Mouse (Mus musculus): ENCODE results near the gene Ssxb10.
"Not testable (repeated sequence)": the region's sequence is repeated elsewhere in the genome, so short reads cannot be mapped to it uniquely, and the experiment has no call there.

The Ssxb10 gene

DNA sequence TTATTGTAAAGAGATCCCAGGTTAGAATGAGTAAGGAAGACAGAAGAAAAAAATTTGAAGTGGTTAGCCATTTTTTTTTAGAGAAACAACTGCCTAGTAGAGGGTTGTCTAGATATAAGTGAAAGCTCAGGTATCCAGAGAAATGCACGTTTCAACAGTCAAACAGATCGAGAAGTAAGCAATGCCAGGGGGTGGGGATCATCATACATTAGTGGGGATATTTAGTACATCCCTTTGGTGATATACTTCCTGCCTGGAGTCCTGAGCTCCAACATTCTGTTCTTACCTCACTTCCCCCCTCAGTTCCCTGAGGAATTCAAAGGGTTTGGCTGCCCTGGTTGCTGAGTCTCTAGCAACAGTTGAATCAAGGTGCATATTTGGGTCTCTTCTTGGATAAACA is at the start of gene Ssxb10:
Gene Ssxb10, plus strand, starts transcription at position 301 of the 400 bp plus-strand sequence.
- no peak for DNase-seq (ENCODE audit: low read depth, low spot score)

GRCm38 (mm10) chrX:8288621-8289020 is 38.6 kb upstream of the Ssxb10 start:
- peak; percentile 68 for DNase-seq (ENCODE audit: low read depth, low spot score)

DNA sequence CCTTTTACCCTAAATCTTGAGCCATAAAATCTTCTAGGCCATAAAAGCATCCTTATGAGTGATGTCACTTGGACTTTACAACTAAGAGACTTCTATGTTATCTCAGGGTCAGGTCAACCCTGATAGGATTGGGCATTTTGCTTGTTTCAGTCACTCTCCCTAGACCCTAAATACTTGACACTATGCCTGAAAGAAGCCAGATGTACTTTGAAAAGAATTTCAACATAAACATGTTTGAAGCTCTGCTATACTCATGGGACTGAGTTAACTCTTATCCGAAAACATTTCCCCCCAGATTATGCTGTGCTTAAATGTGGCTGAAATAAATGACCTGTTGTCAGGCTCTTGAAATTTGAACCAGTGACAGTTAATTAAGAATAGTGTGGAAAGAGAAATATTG is 17.9 kb upstream of the Ssxb10 start:
- no peak for DNase-seq (ENCODE audit: low read depth, low spot score)

GRCm38 (mm10) chrX:8314905-8315304 is 12.3 kb upstream of the Ssxb10 start:
- peak; percentile 89 for DNase-seq (ENCODE audit: low read depth, low spot score)

DNA sequence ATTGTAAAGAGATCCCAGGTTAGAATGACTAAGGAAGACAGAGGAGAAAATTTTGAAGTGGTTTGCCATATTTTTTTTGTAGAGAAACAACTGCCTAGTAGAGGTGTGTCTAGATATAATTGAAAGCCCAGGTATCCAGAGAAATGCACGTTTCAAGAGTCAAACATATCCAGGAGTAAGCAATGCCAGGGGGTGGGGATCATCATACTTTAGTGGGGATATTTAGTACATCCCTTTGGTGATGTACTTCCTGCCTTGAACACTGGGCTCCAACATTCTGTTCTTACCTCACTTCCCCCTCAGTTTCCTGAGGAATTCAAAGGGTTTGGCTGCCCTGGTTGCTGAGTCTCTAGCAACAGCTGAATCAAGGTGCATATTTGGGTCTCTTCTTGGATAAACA is 39.5 kb downstream of the Ssxb10 start, which contains the start of gene Ssxb9:
Gene Ssxb9, plus strand, starts transcription at position 301 of the 400 bp plus-strand sequence.
- not testable (repeated sequence) for DNase-seq (ENCODE audit: low read depth, low spot score)

Data from ZHBTc4 (cell line).